Mouse (Mus musculus) ES-Bruce4 (cell line): ENCODE results near the gene Hps4.

Experiments used
- CTCF ChIP-seq: IDR thresholded peaks from one replicate; pipeline ENCODE4 v1.8.1; 2011; ENCODE audit warnings: low read depth, low read length
- EP300 ChIP-seq: IDR thresholded peaks from 2 replicates; pipeline ENCODE4 v1.6.1; 2011; ENCODE audit warnings: low read depth, low read length; ENCODE audit not compliant: insufficient read depth
- POLR2A ChIP-seq: IDR thresholded peaks from one replicate; pipeline ENCODE4 v1.8.1; 2011; ENCODE audit warnings: low read length; ENCODE audit not compliant: insufficient read depth

DNA sequence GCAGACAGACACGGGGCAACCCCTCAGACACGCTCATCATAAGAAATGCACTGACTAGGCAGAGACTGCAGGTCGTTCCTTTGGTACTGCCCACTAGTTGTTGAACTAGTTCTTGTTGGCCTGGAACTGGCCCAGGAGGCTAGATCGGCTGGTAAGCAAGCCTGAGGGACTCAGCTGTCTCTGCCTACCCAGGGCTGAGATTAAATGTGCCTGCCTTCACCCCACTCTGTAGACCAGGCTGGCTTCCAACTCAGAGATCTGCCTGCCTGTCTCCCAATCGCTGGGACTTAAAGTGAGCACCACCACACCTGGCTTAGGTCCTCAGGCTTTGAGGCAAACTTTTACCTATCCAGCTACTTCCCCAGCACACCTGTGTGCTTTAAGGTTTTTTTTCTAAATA, 22.5 kb upstream of the Hps4 start:
- TF ChIP-seq POLR2A (no peak), CTCF (no peak), EP300 (no peak)
